ENCODE assay signal across 8 mouse cellular contexts in the genomic region with DNA sequence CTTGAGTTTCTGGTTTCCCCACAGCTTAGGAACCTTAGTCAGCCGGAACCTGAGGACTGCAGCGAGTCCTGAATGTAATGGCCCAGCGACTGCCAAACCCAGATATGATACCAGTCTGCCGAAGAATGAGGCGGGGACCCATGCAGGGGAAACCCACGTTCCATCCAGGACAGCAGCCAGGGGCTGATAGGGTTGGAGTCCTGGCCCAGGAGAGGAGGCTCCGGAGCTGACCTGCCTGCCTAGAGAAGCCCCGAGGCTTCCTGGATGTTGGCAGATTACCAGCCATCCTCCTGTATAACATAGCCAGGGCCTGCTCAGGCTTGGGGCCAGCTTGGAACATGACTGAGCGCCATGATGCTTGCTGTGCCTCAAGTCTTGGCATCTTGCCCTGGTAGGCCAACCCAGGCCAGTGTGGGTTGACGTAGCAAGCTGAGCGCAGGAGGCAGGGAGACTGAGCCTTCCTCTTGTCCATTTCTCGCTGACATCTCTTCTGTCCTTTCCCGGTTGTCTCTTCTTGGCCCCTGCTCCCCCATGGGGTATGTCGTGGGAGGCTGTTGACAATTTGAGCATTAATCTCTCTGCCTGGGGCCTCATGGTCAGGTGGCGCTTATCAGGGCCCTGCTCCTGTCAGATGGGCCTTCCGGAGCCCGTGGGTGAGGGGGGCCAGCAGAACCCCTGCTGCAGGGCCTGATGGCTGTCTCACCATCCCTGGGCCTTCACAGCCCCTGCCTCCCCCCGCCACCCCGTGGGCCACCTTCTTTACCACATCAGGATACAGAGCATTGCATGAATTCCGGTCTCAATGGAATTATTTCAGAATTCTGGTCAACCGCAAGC. TPM values are rescaled to one million over a fixed set of nuclear protein-coding genes. Genes with fewer than 3 reads are reported as not detected.
DNase-seq lines count a peak whose midpoint lies in the region; ATAC-seq and TF ChIP-seq lines count a peak whose summit lies in the region.
"Had no signal": no experiment of that assay in that cellular context is flagged by ENCODE, and none has a peak within 500 bp of the region (broad histone marks: within the 10 kb centered on the region; RNA-seq: fewer than 3 reads in every experiment).

No protein-coding gene starts in this region.

- no peaks in the 10 kb centered on the region for H3K9me3 ChIP-seq in midbrain, embryonic 13.5 days
- H3K9me3 ChIP-seq in midbrain, embryonic 11.5 days (ENCODE audit: control insufficient read depth, low read length): no peaks in the 10 kb centered on the region
- H3K9me3 ChIP-seq in heart, embryonic 14.5 days (ENCODE audit: control insufficient read depth, low read length): no peaks in the 10 kb centered on the region
- H3K9me3 ChIP-seq in liver, embryonic 13.5 days (replicated peaks): no peaks in the 10 kb centered on the region
- H3K9me3 ChIP-seq: midbrain, embryonic 12.5 days had no signal

- intact Hi-C loops in gastrocnemius, adult 2 months (cut with DNase I): no loop called here

- 77% methylated on average over 21 of the region's 21 CpGs for WGBS in midbrain, embryonic 13.5 days
- 82% methylated on average over 21 of the region's 21 CpGs for WGBS in midbrain, embryonic 11.5 days
- WGBS in heart, embryonic 14.5 days: 52% methylated on average over 21 of the region's 21 CpGs
- 13% methylated on average over 21 of the region's 21 CpGs for WGBS in liver, embryonic 13.5 days (ENCODE audit: insufficient replicate concordance)

- no peak overlapping the region for H3K4me2 ChIP-seq in midbrain, embryonic 13.5 days (replicated peaks)
- no peak overlapping the region for H3K4me2 ChIP-seq in midbrain, embryonic 11.5 days
- no peak overlapping the region for H3K4me2 ChIP-seq in heart, embryonic 14.5 days (ENCODE audit: low read length)
- peak overlapping the region; percentile 64 for H3K4me2 ChIP-seq in liver, embryonic 13.5 days
- H3K4me2 ChIP-seq: midbrain, embryonic 12.5 days had no signal

- H3K4me1 ChIP-seq in midbrain, embryonic 13.5 days (replicated peaks): peaks cover 12% of the 10 kb centered on the region
- H3K4me1 ChIP-seq in midbrain, embryonic 11.5 days (ENCODE audit: control insufficient read depth, insufficient read depth, low read length): 0 out of 2 replicates have a peak, but pooled peaks cover 3% of the 10 kb centered on the region
- H3K4me1 ChIP-seq in heart, embryonic 14.5 days (ENCODE audit: control insufficient read depth in 2 of 2, insufficient read depth in 2 of 2, low read length in 2 of 2): peaks cover 14 to 15% of the 10 kb centered on the region in 2 experiments
- peaks cover 75% of the 10 kb centered on the region for H3K4me1 ChIP-seq in liver, embryonic 13.5 days (replicated peaks)

- no peak overlapping the region for H3K27ac ChIP-seq in midbrain, embryonic 13.5 days
- H3K27ac ChIP-seq in midbrain, embryonic 11.5 days (ENCODE audit: low read depth, low read length): no peak overlapping the region
- H3K27ac ChIP-seq in heart, embryonic 14.5 days (replicated peaks in 1 of 2; ENCODE audit: control insufficient read depth in 1 of 2, insufficient read depth in 1 of 2, low read depth in 2 of 2, low read length in 2 of 2): no peak overlapping the region
- H3K27ac ChIP-seq in liver, embryonic 13.5 days: peak overlapping the region; percentile 93
- H3K27ac ChIP-seq in gastrocnemius, adult 2 months: no peak overlapping the region
- H3K27ac ChIP-seq: midbrain, embryonic 12.5 days had no signal

- peak; percentile 32; the same call in 1 of the 2 replicates for ATAC-seq in midbrain, embryonic 13.5 days
- no peak for ATAC-seq in midbrain, embryonic 11.5 days (ENCODE audit: low FRiP score)
- ATAC-seq in heart, embryonic 14.5 days (ENCODE audit: insufficient number of reproducible peaks, insufficient read depth, low FRiP score, low read depth): peak; percentile 28
- ATAC-seq in liver, embryonic 13.5 days (ENCODE audit: low read depth): peak; percentile 88

- no peak for TF ChIP-seq CTCF in gastrocnemius, adult 2 months (IDR thresholded peaks at IDR 0.05)

- H3K27me3 ChIP-seq in midbrain, embryonic 13.5 days: no peaks in the 10 kb centered on the region
- H3K27me3 ChIP-seq in midbrain, embryonic 11.5 days (ENCODE audit: control insufficient read depth, insufficient read depth, low read length): no peaks in the 10 kb centered on the region
- H3K27me3 ChIP-seq in heart, embryonic 14.5 days (ENCODE audit: control insufficient read depth, insufficient read depth, low read length): peaks cover 4% of the 10 kb centered on the region
- H3K27me3 ChIP-seq in liver, embryonic 13.5 days: no peaks in the 10 kb centered on the region
- H3K27me3 ChIP-seq: midbrain, embryonic 12.5 days had no signal

- no peak overlapping the region for H3K4me3 ChIP-seq in midbrain, embryonic 13.5 days (replicated peaks)
- H3K4me3 ChIP-seq in midbrain, embryonic 11.5 days (ENCODE audit: low read depth, low read length): no peak overlapping the region
- no peak overlapping the region for H3K4me3 ChIP-seq in heart, embryonic 14.5 days (ENCODE audit: control insufficient read depth in 1 of 2, insufficient read depth in 1 of 2, low read depth in 1 of 2, low read length in 2 of 2)
- H3K4me3 ChIP-seq in liver, embryonic 13.5 days (replicated peaks): peak overlapping the region; percentile 29
- no peak overlapping the region for H3K4me3 ChIP-seq in gastrocnemius, adult 2 months
- H3K4me3 ChIP-seq: midbrain, embryonic 12.5 days had no signal

- DNase-seq in midbrain, embryonic 11.5 days (ENCODE audit: low spot score, missing footprints): no peak
- peak; percentile 77 for DNase-seq in cerebellum, adult 11 months
- DNase-seq in liver, embryonic 13.5 days: peak; percentile 68
- DNase-seq in gastrocnemius, postnatal 25 days: no peak
- DNase-seq in gastrocnemius, adult 2 months: no peak

- 0 out of 2 replicates have a peak overlapping the region, but pooled peaks have one; percentile 0 for H3K9ac ChIP-seq in midbrain, embryonic 13.5 days (replicated peaks)
- no peak overlapping the region for H3K9ac ChIP-seq in midbrain, embryonic 11.5 days (ENCODE audit: low read length)
- H3K9ac ChIP-seq in heart, embryonic 14.5 days (ENCODE audit: low read length): no peak overlapping the region
- peak overlapping the region; percentile 68 for H3K9ac ChIP-seq in liver, embryonic 13.5 days
- H3K9ac ChIP-seq: midbrain, embryonic 12.5 days had no signal

- H3K36me3 ChIP-seq in midbrain, embryonic 13.5 days: no peaks in the 10 kb centered on the region
- no peaks in the 10 kb centered on the region for H3K36me3 ChIP-seq in midbrain, embryonic 11.5 days (ENCODE audit: control insufficient read depth, insufficient read depth, low read length)
- no peaks in the 10 kb centered on the region for H3K36me3 ChIP-seq in heart, embryonic 14.5 days (ENCODE audit: control insufficient read depth, insufficient read depth, low read length)
- no peaks in the 10 kb centered on the region for H3K36me3 ChIP-seq in liver, embryonic 13.5 days
- H3K36me3 ChIP-seq: midbrain, embryonic 12.5 days had no signal

RNA-seq across cellular contexts. Expression of a gene that starts 32.3 kb away (rescaled TPM):
- 257 TPM in 2 replicates for polyA plus RNA-seq in midbrain, embryonic 13.5 days (2015; fragmentation: Nextera tagmentation; extraction: Ambion mirVana)
- 267 and 272 TPM in 2 replicates for polyA plus RNA-seq in midbrain, embryonic 11.5 days (2014; fragmentation: Nextera tagmentation; extraction: Ambion mirVana)
- polyA plus RNA-seq in heart, embryonic 14.5 days (2014; fragmentation: Nextera tagmentation; extraction: Ambion mirVana): 179 and 180 TPM in 2 replicates
- polyA plus RNA-seq in liver, embryonic 13.5 days (2015; fragmentation: Nextera tagmentation; extraction: Ambion mirVana): 198 and 228 TPM in 2 replicates
- 10 to 100 TPM; 67.1 to 71.0 TPM for total RNA-seq in gastrocnemius, postnatal 25 days (2021)
- 10 to 100 TPM; 75.9 to 83.2 TPM for total RNA-seq in gastrocnemius, adult 2 months (2021)

Comparison
In these comparisons a context has a peak if more than half of its experiments do, and no peak if none do; other contexts are left out.
1. H3K9ac ChIP-seq: peak in midbrain, embryonic 13.5 days (single experiment) and liver, embryonic 13.5 days (single experiment); none in midbrain, embryonic 11.5 days (single experiment) and heart, embryonic 14.5 days (single experiment).
2. DNase-seq: peak in cerebellum, adult 11 months (single experiment) and liver, embryonic 13.5 days (single experiment); none in midbrain, embryonic 11.5 days (single experiment), gastrocnemius, postnatal 25 days (single experiment) and gastrocnemius, adult 2 months (single experiment).